Mouse (Mus musculus) heart, postnatal 10 days (tissue): ENCODE measurements around the gene Gm1140. TPM values are rescaled to one million over a fixed set of nuclear protein-coding genes. Genes with fewer than 3 reads are reported as not detected.
"Not testable (repeated sequence)": the region's sequence is repeated elsewhere in the genome, so short reads cannot be mapped to it uniquely, and the experiment has no call there.

Experiments
- DNase-seq, 2 experiments: peaks; one replicate each; pipeline ENCODE4 v3.0.0; 2021
- intact Hi-C: fragments of 180-260 bp; cut with DNase I; formaldehyde crosslinking; loops from one replicate; pipeline ENCODE4 v1.15.1; 2025
- total RNA-seq, 2 experiments: library from RNA; stranded (reverse); gene quantifications; 2 replicates each; pipeline ENCODE4 v1.2.3; 2021

Gm1140 gene
- not detected for total RNA-seq

- DNase-seq, intact Hi-C loops: not testable (repeated sequence)
Measured at GRCm38 (mm10) chrX:67693462-67693861, at the start of gene Gm1140. Gene Gm1140, minus strand, starts transcription at chrX:67693562.

GRCm38 (mm10) chrX:67695398-67695797, 2.0 kb upstream of the Gm1140 start, which contains the start of gene Gm14692:
Gene Gm14692, plus strand, starts transcription at chrX:67695698.
- DNase-seq, intact Hi-C loops: not testable (repeated sequence)

Other genes with a start within 250 kb of the Gm1140 start
- gene Gm14692, start 2.1 kb upstream of the Gm1140 start, total RNA-seq: not detected
- gene 4933436I01Rik, start 227.9 kb upstream of the Gm1140 start, total RNA-seq: not detected